Mouse (Mus musculus) liver, embryonic 15.5 days (tissue): ENCODE data around the gene Serpina1f. TPM values are rescaled to one million over a fixed set of nuclear protein-coding genes. Genes with fewer than 3 reads are reported as not detected.
"Not testable (repeated sequence)": the region's sequence is repeated elsewhere in the genome, so short reads cannot be mapped to it uniquely, and the experiment has no call there.

Experiments
- ATAC-seq: fragments of 200-750 bp; cut with Nextera tagmentation; 2 replicates; pipeline ENCODE4 v1.8.0; 2017; ENCODE audit warnings: moderate number of reproducible peaks, mild to moderate bottlenecking, moderate library complexity; ENCODE audit not compliant: insufficient read depth
- H3K27ac ChIP-seq: fragments of 300-500 bp; sonication (generic); replicated peaks from 2 replicates; pipeline ENCODE4 v1.5.1; 2015; ENCODE audit warnings: mild to moderate bottlenecking, inconsistent platforms
- H3K27me3 ChIP-seq: fragments of 300-500 bp; sonication (generic); 2 replicates; pipeline ENCODE4 v1.6.1; 2015; ENCODE audit warnings: mild to moderate bottlenecking, inconsistent platforms
- H3K36me3 ChIP-seq: fragments of 300-500 bp; sonication (generic); replicated peaks from 2 replicates; pipeline ENCODE4 v1.6.1; 2015; ENCODE audit warnings: moderate library complexity, mild to moderate bottlenecking, inconsistent platforms
- H3K4me1 ChIP-seq: fragments of 300-500 bp; sonication (generic); replicated peaks from 2 replicates; pipeline ENCODE4 v1.6.1; 2015; ENCODE audit warnings: inconsistent platforms
- H3K4me2 ChIP-seq: fragments of 300-500 bp; sonication (generic); 2 replicates; pipeline ENCODE4 v1.6.1; 2015; ENCODE audit warnings: moderate library complexity, mild to moderate bottlenecking, inconsistent platforms
- H3K4me3 ChIP-seq: fragments of 300-500 bp; sonication (generic); replicated peaks from 2 replicates; pipeline ENCODE4 v1.5.1; 2015; ENCODE audit warnings: mild to moderate bottlenecking, inconsistent platforms
- H3K9ac ChIP-seq: fragments of 300-500 bp; sonication (generic); 2 replicates; pipeline ENCODE4 v1.6.1; 2015; ENCODE audit warnings: moderate library complexity, mild to moderate bottlenecking, inconsistent platforms
- H3K9me3 ChIP-seq: fragments of 300-500 bp; sonication (generic); replicated peaks from 2 replicates; pipeline ENCODE4 v1.6.1; 2016; ENCODE audit warnings: inconsistent platforms
- WGBS: fragments of 180-500 bp; shearing (Covaris S2); methylation state at CpG from one replicate; pipeline ENCODE4 v1.1.7; 2015; ENCODE audit warnings: mixed read lengths; ENCODE audit not compliant: insufficient replicate concordance; 5-methylcytosine and 5-hydroxymethylcytosine counted together
- polyA plus RNA-seq: library from polyadenylated mRNA; unstranded; fragments of >200 nt; fragmentation: Nextera tagmentation; extraction: Ambion mirVana; gene quantifications from 2 replicates; pipeline ENCODE4 v1.2.1, GENCODE M21; 2015

Gene Serpina1f
- 0.05 TPM in 2 replicates for polyA plus RNA-seq

GRCm38 (mm10) chr12:103695429-103695828 lies at the start of gene Serpina1f:
Serpina1f (minus strand) TSS chr12:103695529.
- Histone ChIP-seq H3K4me2 (no peak within 1 kb of the TSS), H3K27ac (no peak within 1 kb of the TSS), H3K36me3 (no peaks in the 10 kb centered on the region), H3K4me3 (no peak within 1 kb of the TSS), H3K9ac (no peak within 1 kb of the TSS), H3K9me3 (no peaks in the 10 kb centered on the region), H3K27me3 (no peaks in the 10 kb centered on the region), H3K4me1 (no peaks in the 10 kb centered on the region)
- ATAC-seq: no peak
- WGBS: 60% methylated on average over 8 of the region's 8 CpGs

GRCm38 (mm10) chr12:103737791-103738580 lies 42.7 kb upstream of the Serpina1f start:
- H3K27ac ChIP-seq: peak overlapping the region; percentile 41; the same call in 1 of the 2 replicates

GRCm38 (mm10) chr12:103735566-103735965 lies 40.2 kb upstream of the Serpina1f start:
- Histone ChIP-seq H3K4me2 (peak overlapping the region; percentile 41), H3K4me3 (peak overlapping the region; percentile 14; the same call in 1 of the 2 replicates)
- not testable (repeated sequence) for H3K9ac ChIP-seq, H3K36me3 ChIP-seq, ATAC-seq, H3K4me1 ChIP-seq, H3K27ac ChIP-seq, H3K9me3 ChIP-seq, H3K27me3 ChIP-seq
- WGBS: 45% methylated on average over 4 of the region's 4 CpGs

More at GRCm38 (mm10) chr12:103737791-103738580, 42.7 kb upstream of the Serpina1f start:
- not testable (repeated sequence) for H3K9ac ChIP-seq, H3K9me3 ChIP-seq, H3K36me3 ChIP-seq, H3K27me3 ChIP-seq, H3K4me1 ChIP-seq
- peak overlapping the region; percentile 43 for H3K4me3 ChIP-seq
- peak; percentile 80 for ATAC-seq
- peak overlapping the region; percentile 10; the same call in 1 of the 2 replicates for H3K4me2 ChIP-seq
- 62% methylated on average over 6 of the region's 6 CpGs for WGBS

GRCm38 (mm10) chr12:103735101-103735500 lies 39.8 kb upstream of the Serpina1f start:
- H3K27me3 ChIP-seq, H3K27ac ChIP-seq, H3K4me1 ChIP-seq, H3K9me3 ChIP-seq, ATAC-seq, H3K36me3 ChIP-seq, H3K9ac ChIP-seq: not testable (repeated sequence)
- Histone ChIP-seq H3K4me3 (peak overlapping the region; percentile 14; the same call in 1 of the 2 replicates), H3K4me2 (peak overlapping the region; percentile 41)
- 53% methylated on average over 4 of the region's 4 CpGs for WGBS

- H3K27ac ChIP-seq: no peak overlapping the region
- WGBS: 55% methylated on average over 3 of the region's 3 CpGs
- H3K4me2 ChIP-seq: no peak overlapping the region
- no peak overlapping the region for H3K9ac ChIP-seq
- H3K36me3 ChIP-seq: no peaks in the 10 kb centered on the region
- no peaks in the 10 kb centered on the region for H3K27me3 ChIP-seq
- H3K4me1 ChIP-seq: peaks cover 11% of the 10 kb centered on the region
- no peak for ATAC-seq
- H3K4me3 ChIP-seq: no peak overlapping the region
- H3K9me3 ChIP-seq: peaks cover 4% of the 10 kb centered on the region; the same call in 1 of the 2 replicates
These were observed 16.2 kb upstream of the Serpina1f start for GRCm38 (mm10) chr12:103711537-103711936.

- Histone ChIP-seq H3K4me3 (no peak overlapping the region), H3K4me2 (no peak overlapping the region), H3K36me3 (no peaks in the 10 kb centered on the region), H3K9me3 (peaks cover 4% of the 10 kb centered on the region; the same call in 1 of the 2 replicates), H3K27ac (no peak overlapping the region), H3K9ac (no peak overlapping the region), H3K27me3 (no peaks in the 10 kb centered on the region), H3K4me1 (peaks cover 11% of the 10 kb centered on the region)
- 48% methylated on average over 1 of the region's 1 CpGs for WGBS
- ATAC-seq: no peak
These were observed 15.1 kb upstream of the Serpina1f start for GRCm38 (mm10) chr12:103710405-103710804.

GRCm38 (mm10) chr12:103706113-103706512 lies 10.8 kb upstream of the Serpina1f start:
- no peaks in the 10 kb centered on the region for H3K36me3 ChIP-seq
- H3K4me2 ChIP-seq: no peak overlapping the region
- peak overlapping the region; percentile 69 for H3K27ac ChIP-seq
- no peak overlapping the region for H3K9ac ChIP-seq
- H3K4me3 ChIP-seq: no peak overlapping the region
- no peaks in the 10 kb centered on the region for H3K27me3 ChIP-seq
- peaks cover 16% of the 10 kb centered on the region for H3K4me1 ChIP-seq
- peak; percentile 80 for ATAC-seq
- H3K9me3 ChIP-seq: peaks cover 5% of the 10 kb centered on the region; the same call in 1 of the 2 replicates
- WGBS: 39% methylated on average over 4 of the region's 4 CpGs

GRCm38 (mm10) chr12:103705547-103705946 lies 10.2 kb upstream of the Serpina1f start:
- no peak; the same call in 1 of the 2 replicates for ATAC-seq
- H3K4me2 ChIP-seq: no peak overlapping the region
- no peaks in the 10 kb centered on the region for H3K27me3 ChIP-seq
- WGBS: 33% methylated on average over 2 of the region's 2 CpGs
- H3K4me1 ChIP-seq: peaks cover 16% of the 10 kb centered on the region
- peak overlapping the region; percentile 69 for H3K27ac ChIP-seq
- H3K9me3 ChIP-seq: 0 out of 2 replicates have a peak, but pooled peaks cover 3% of the 10 kb centered on the region
- H3K4me3 ChIP-seq: no peak overlapping the region
- no peak overlapping the region for H3K9ac ChIP-seq
- H3K36me3 ChIP-seq: no peaks in the 10 kb centered on the region

- H3K4me1 ChIP-seq: peaks cover 5% of the 10 kb centered on the region; the same call in 1 of the 2 replicates
- H3K4me2 ChIP-seq: no peak overlapping the region
- WGBS: 55% methylated on average over 4 of the region's 4 CpGs
- H3K36me3 ChIP-seq: no peaks in the 10 kb centered on the region
- H3K27me3 ChIP-seq: no peaks in the 10 kb centered on the region
- no peak for ATAC-seq
- H3K9ac ChIP-seq: no peak overlapping the region
- H3K4me3 ChIP-seq: no peak overlapping the region
- H3K27ac ChIP-seq: no peak overlapping the region
- 0 out of 2 replicates have a peak, but pooled peaks cover 3% of the 10 kb centered on the region for H3K9me3 ChIP-seq
These were observed 4.9 kb upstream of the Serpina1f start for GRCm38 (mm10) chr12:103700144-103700750.

GRCm38 (mm10) chr12:103688221-103688814 lies 7.0 kb downstream of the Serpina1f start:
- no peak overlapping the region for H3K4me3 ChIP-seq
- H3K36me3 ChIP-seq: no peaks in the 10 kb centered on the region
- WGBS: 19% methylated on average over 3 of the region's 3 CpGs
- no peaks in the 10 kb centered on the region for H3K9me3 ChIP-seq
- no peak overlapping the region for H3K9ac ChIP-seq
- ATAC-seq: no peak
- no peak overlapping the region for H3K4me2 ChIP-seq
- no peaks in the 10 kb centered on the region; the same call in 1 of the 2 replicates for H3K4me1 ChIP-seq
- H3K27ac ChIP-seq: no peak overlapping the region
- no peaks in the 10 kb centered on the region for H3K27me3 ChIP-seq

- H3K36me3 ChIP-seq: no peaks in the 10 kb centered on the region
- no peak overlapping the region for H3K9ac ChIP-seq
- no peak overlapping the region for H3K27ac ChIP-seq
- no peak overlapping the region for H3K4me2 ChIP-seq
- no peaks in the 10 kb centered on the region for H3K9me3 ChIP-seq
- no peaks in the 10 kb centered on the region; the same call in 1 of the 2 replicates for H3K4me1 ChIP-seq
- H3K4me3 ChIP-seq: no peak overlapping the region
- no peak for ATAC-seq
- H3K27me3 ChIP-seq: no peaks in the 10 kb centered on the region
- WGBS: 54% methylated on average over 7 of the region's 7 CpGs
These were observed 8.3 kb downstream of the Serpina1f start for GRCm38 (mm10) chr12:103687021-103687420.
